17 mouse cellular contexts compared by ENCODE assay signal in the genomic region with DNA sequence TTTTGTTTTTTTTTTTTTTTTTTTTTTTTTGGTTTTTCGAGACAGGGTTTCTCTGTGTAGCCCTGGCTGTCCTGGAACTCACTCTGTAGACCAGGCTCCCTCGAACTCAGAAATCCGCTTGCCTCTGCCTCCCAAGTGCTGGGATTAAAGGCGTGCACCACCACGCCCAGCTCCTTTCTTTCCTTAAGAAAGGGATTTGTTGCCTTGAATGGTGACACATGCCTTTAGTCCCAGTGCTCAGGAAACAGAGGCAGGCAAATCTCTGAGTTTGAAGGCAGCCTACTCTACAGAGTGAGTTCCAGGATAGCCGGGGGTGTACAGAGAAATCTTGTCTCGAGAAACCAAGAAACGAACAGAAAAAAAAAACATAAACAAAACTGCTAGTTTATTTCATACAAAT. TPM values are rescaled to one million over a fixed set of nuclear protein-coding genes. Genes with fewer than 3 reads are reported as not detected.
"Had no signal": no experiment of that assay in that cellular context is flagged by ENCODE, and none has a peak within 500 bp of the region (broad histone marks: within the 10 kb centered on the region; RNA-seq: fewer than 3 reads in every experiment).

No protein-coding gene starts in this region.

RNA-seq across cellular contexts. Expression of gene Mbl2, which starts 23.7 kb away (rescaled TPM):
- polyA plus RNA-seq: heart, embryonic 11.5 days; heart, embryonic 12.5 days; heart, embryonic 13.5 days; heart, embryonic 14.5 days; heart, embryonic 15.5 days; heart, embryonic 16.5 days; heart, postnatal 0 days; hindbrain, embryonic 10.5 days; hindbrain, embryonic 11.5 days; hindbrain, embryonic 12.5 days; hindbrain, embryonic 14.5 days; inflammation-experienced regulatory T-cells, adult 6 months; intestine, embryonic 14.5 days; kidney, embryonic 14.5 days; kidney, embryonic 15.5 days; kidney, embryonic 16.5 days; kidney, postnatal 0 days had no signal
